ENCODE assay signal across 27 mouse cellular contexts in genomic region chr10:52743831-52744230, GRCm38 (mm10). TPM values are rescaled to one million over a fixed set of nuclear protein-coding genes. Genes with fewer than 3 reads are reported as not detected.
DNase-seq lines count a peak whose midpoint lies in the region; ATAC-seq lines count a peak whose summit lies in the region.
"Had no signal": no experiment of that assay in that cellular context is flagged by ENCODE, and none has a peak within 500 bp of the region (broad histone marks: within the 10 kb centered on the region; RNA-seq: fewer than 3 reads in every experiment).

No protein-coding gene starts in this region.

- H3K27ac ChIP-seq in forebrain, embryonic 11.5 days (ENCODE audit: low read depth, low read length) = peak overlapping the region; percentile 82; the same call in 1 of the 2 replicates
- H3K27ac ChIP-seq in forebrain, embryonic 16.5 days (ENCODE audit: low read length) = no peak overlapping the region
- H3K27ac ChIP-seq in forebrain, embryonic 13.5 days = peak overlapping the region; percentile 67; the same call in 1 of the 2 replicates
- H3K27ac ChIP-seq in midbrain, embryonic 13.5 days = no peak overlapping the region
- H3K27ac ChIP-seq: embryonic facial prominence, embryonic 12.5 days; heart, adult 2 months; kidney, embryonic 15.5 days; layer of hippocampus, adult 2 months; limb, embryonic 13.5 days; liver, embryonic 12.5 days; stomach, embryonic 15.5 days had no signal

- no peak for ATAC-seq in forebrain, embryonic 11.5 days (replicated peaks; ENCODE audit: low FRiP score)
- no peak for ATAC-seq in forebrain, embryonic 16.5 days
- no peak for ATAC-seq in forebrain, embryonic 13.5 days
- ATAC-seq in midbrain, embryonic 13.5 days = no peak
- ATAC-seq: liver, embryonic 12.5 days; liver, postnatal 0 days had no signal

- H3K4me1 ChIP-seq in forebrain, embryonic 11.5 days (replicated peaks; ENCODE audit: control insufficient read depth, insufficient read depth, low read length) = peaks cover 3% of the 10 kb centered on the region; the same call in 1 of the 2 replicates
- peaks cover 19% of the 10 kb centered on the region for H3K4me1 ChIP-seq in forebrain, embryonic 16.5 days (replicated peaks; ENCODE audit: control insufficient read depth, insufficient read depth, low read length)
- H3K4me1 ChIP-seq in forebrain, embryonic 13.5 days = peaks cover 26% of the 10 kb centered on the region
- H3K4me1 ChIP-seq in midbrain, embryonic 13.5 days (replicated peaks) = peaks cover 22% of the 10 kb centered on the region
- H3K4me1 ChIP-seq: liver, embryonic 12.5 days had no signal

- no peak for DNase-seq in forebrain, embryonic 11.5 days (ENCODE audit: low spot score)
- peak; percentile 68 for DNase-seq in Muller cell, postnatal 12 days (ENCODE audit: inconsistent ontology term)
- no peak for DNase-seq in liver
- DNase-seq in retina, postnatal 1 day = no peak
- no peak for DNase-seq in urinary bladder, postnatal 14 days (ENCODE audit: low spot score)
- DNase-seq: adrenal gland, postnatal 25 days; cerebellum, adult 8-10 months; cerebellum, postnatal 25 days; heart, adult 2 months; heart, postnatal 4 days; kidney, adult 18-20 months; kidney, postnatal 25 days; liver, postnatal 0 days; lung, postnatal 36 days; right cerebral cortex, postnatal 14 days; thymus, postnatal 14 days had no signal

- no peak overlapping the region for H3K4me2 ChIP-seq in forebrain, embryonic 11.5 days (ENCODE audit: low read depth, low read length, severe bottlenecking)
- H3K4me2 ChIP-seq in forebrain, embryonic 16.5 days (ENCODE audit: low read length) = no peak overlapping the region
- H3K4me2 ChIP-seq in forebrain, embryonic 13.5 days = no peak overlapping the region
- H3K4me2 ChIP-seq in midbrain, embryonic 13.5 days (replicated peaks) = 0 out of 2 replicates have a peak overlapping the region, but pooled peaks have one; percentile 46
- H3K4me2 ChIP-seq: embryonic facial prominence, embryonic 12.5 days; heart, embryonic 12.5 days; kidney, embryonic 15.5 days; limb, embryonic 13.5 days; liver, embryonic 12.5 days; stomach, embryonic 15.5 days had no signal

- H3K9ac ChIP-seq in forebrain, embryonic 11.5 days (ENCODE audit: low read length) = no peak overlapping the region
- no peak overlapping the region for H3K9ac ChIP-seq in forebrain, embryonic 16.5 days (replicated peaks; ENCODE audit: low read depth, low read length)
- H3K9ac ChIP-seq in forebrain, embryonic 13.5 days = no peak overlapping the region
- H3K9ac ChIP-seq in midbrain, embryonic 13.5 days (replicated peaks) = no peak overlapping the region
- H3K9ac ChIP-seq: embryonic facial prominence, embryonic 12.5 days; heart, embryonic 12.5 days; kidney, embryonic 15.5 days; limb, embryonic 13.5 days; liver, embryonic 12.5 days; liver, postnatal 0 days; neural tube, embryonic 13.5 days; stomach, embryonic 15.5 days had no signal

- H3K4me3 ChIP-seq in forebrain, embryonic 11.5 days (ENCODE audit: low read depth, low read length) = no peak overlapping the region
- H3K4me3 ChIP-seq in forebrain, embryonic 16.5 days (replicated peaks; ENCODE audit: low read length) = no peak overlapping the region
- H3K4me3 ChIP-seq in forebrain, embryonic 13.5 days = no peak overlapping the region
- H3K4me3 ChIP-seq in midbrain, embryonic 13.5 days (replicated peaks) = no peak overlapping the region
- H3K4me3 ChIP-seq: embryonic facial prominence, embryonic 12.5 days; heart, adult 2 months; heart, embryonic 12.5 days; kidney, embryonic 15.5 days; layer of hippocampus, adult 2 months; limb, embryonic 13.5 days; liver, embryonic 12.5 days; stomach, embryonic 15.5 days had no signal

- H3K36me3 ChIP-seq in forebrain, embryonic 11.5 days (ENCODE audit: control insufficient read depth, insufficient read depth, low read length) = no peaks in the 10 kb centered on the region; the same call in 1 of the 2 replicates
- H3K36me3 ChIP-seq in forebrain, embryonic 16.5 days (ENCODE audit: control insufficient read depth, insufficient read depth) = no peaks in the 10 kb centered on the region
- H3K36me3 ChIP-seq in forebrain, embryonic 13.5 days (ENCODE audit: poor library complexity, severe bottlenecking) = no peaks in the 10 kb centered on the region
- H3K36me3 ChIP-seq in midbrain, embryonic 13.5 days = no peaks in the 10 kb centered on the region
- H3K36me3 ChIP-seq: embryonic facial prominence, embryonic 12.5 days; heart, embryonic 12.5 days; kidney, embryonic 15.5 days; limb, embryonic 13.5 days; liver, embryonic 12.5 days; neural tube, embryonic 13.5 days; stomach, embryonic 15.5 days had no signal

- no peaks in the 10 kb centered on the region for H3K27me3 ChIP-seq in forebrain, embryonic 11.5 days (ENCODE audit: control insufficient read depth, insufficient read depth, low read length)
- no peaks in the 10 kb centered on the region for H3K27me3 ChIP-seq in forebrain, embryonic 16.5 days (replicated peaks; ENCODE audit: control insufficient read depth, insufficient read depth, low read length)
- H3K27me3 ChIP-seq in forebrain, embryonic 13.5 days = no peaks in the 10 kb centered on the region
- no peaks in the 10 kb centered on the region for H3K27me3 ChIP-seq in midbrain, embryonic 13.5 days
- H3K27me3 ChIP-seq: embryonic facial prominence, embryonic 12.5 days; heart, embryonic 12.5 days; kidney, embryonic 15.5 days; limb, embryonic 13.5 days; liver, embryonic 12.5 days; neural tube, embryonic 13.5 days; stomach, embryonic 15.5 days had no signal

- no peaks in the 10 kb centered on the region for H3K9me3 ChIP-seq in forebrain, embryonic 11.5 days (ENCODE audit: control insufficient read depth, low read length)
- no peaks in the 10 kb centered on the region for H3K9me3 ChIP-seq in forebrain, embryonic 16.5 days (ENCODE audit: control insufficient read depth, low read length)
- no peaks in the 10 kb centered on the region for H3K9me3 ChIP-seq in forebrain, embryonic 13.5 days (replicated peaks)
- no peaks in the 10 kb centered on the region for H3K9me3 ChIP-seq in midbrain, embryonic 13.5 days
- H3K9me3 ChIP-seq: embryonic facial prominence, embryonic 12.5 days; heart, embryonic 12.5 days; kidney, embryonic 15.5 days; limb, embryonic 13.5 days; liver, embryonic 12.5 days; neural tube, embryonic 13.5 days; stomach, embryonic 15.5 days had no signal

- WGBS in forebrain, embryonic 11.5 days = 53% methylated on average over 3 of the region's 3 CpGs
- WGBS in forebrain, embryonic 16.5 days = 37% methylated on average over 3 of the region's 3 CpGs
- WGBS in forebrain, embryonic 13.5 days = 34% methylated on average over 3 of the region's 3 CpGs
- 50% methylated on average over 3 of the region's 3 CpGs for WGBS in midbrain, embryonic 13.5 days

RNA-seq across cellular contexts. Expression of gene Slc35f1, which starts 53.5 kb away (rescaled TPM):
- 24.5 and 28.2 TPM in 2 replicates for polyA plus RNA-seq in forebrain, embryonic 11.5 days (2014; fragmentation: Nextera tagmentation; extraction: Ambion mirVana)
- 44.9 and 46.2 TPM in 2 replicates for polyA plus RNA-seq in forebrain, embryonic 16.5 days (2015; fragmentation: Nextera tagmentation; extraction: Ambion mirVana)
- 26.1 and 28.9 TPM in 2 replicates for polyA plus RNA-seq in forebrain, embryonic 13.5 days (2015; fragmentation: Nextera tagmentation; extraction: Ambion mirVana)
- 33.0 and 36.3 TPM in 2 replicates for polyA plus RNA-seq in midbrain, embryonic 13.5 days (2015; fragmentation: Nextera tagmentation; extraction: Ambion mirVana)

Comparison
In these comparisons a context has a peak if more than half of its experiments do, and no peak if none do; other contexts are left out.
1. H3K27ac ChIP-seq: peak in forebrain, embryonic 11.5 days (single experiment) and forebrain, embryonic 13.5 days (single experiment); none in forebrain, embryonic 16.5 days (single experiment) and midbrain, embryonic 13.5 days (single experiment).